Comparison of ENCODE assay signal across 26 mouse cellular contexts in genomic region chr19:29420397-29420796, GRCm38 (mm10). TPM values are rescaled to one million over a fixed set of nuclear protein-coding genes. Genes with fewer than 3 reads are reported as not detected.
"Had no signal": no experiment of that assay in that cellular context is flagged by ENCODE, and none has a peak within 500 bp of the region (broad histone marks: within the 10 kb centered on the region; RNA-seq: fewer than 3 reads in every experiment).

No protein-coding gene starts in this region.

- H3K9me3 ChIP-seq: limb, embryonic 10.5 days; limb, embryonic 13.5 days; liver, embryonic 12.5 days; liver, embryonic 15.5 days; lung, embryonic 15.5 days; midbrain, embryonic 15.5 days; neural tube, embryonic 13.5 days had no signal

- H3K36me3 ChIP-seq: limb, embryonic 10.5 days; limb, embryonic 13.5 days; liver, embryonic 12.5 days; liver, embryonic 15.5 days; lung, embryonic 15.5 days; midbrain, embryonic 15.5 days; neural tube, embryonic 13.5 days had no signal

- H3K4me2 ChIP-seq: limb, embryonic 13.5 days; liver, embryonic 12.5 days; liver, embryonic 15.5 days; lung, embryonic 15.5 days; midbrain, embryonic 11.5 days; midbrain, embryonic 15.5 days; neural tube, embryonic 13.5 days had no signal

- ATAC-seq: liver, embryonic 12.5 days; midbrain, embryonic 15.5 days had no signal

- H3K27ac ChIP-seq: kidney, postnatal 0 days; layer of hippocampus, adult 2 months; limb, embryonic 10.5 days; limb, embryonic 13.5 days; liver, embryonic 12.5 days; liver, embryonic 15.5 days; lung, embryonic 15.5 days; midbrain, embryonic 15.5 days; neural tube, embryonic 13.5 days; stomach, postnatal 0 days had no signal

- H3K4me1 ChIP-seq: limb, embryonic 10.5 days; midbrain, embryonic 15.5 days; neural tube, embryonic 13.5 days had no signal

- H3K27me3 ChIP-seq: limb, embryonic 13.5 days; liver, embryonic 12.5 days; liver, embryonic 15.5 days; lung, embryonic 15.5 days; midbrain, embryonic 15.5 days; neural tube, embryonic 13.5 days had no signal

- H3K9ac ChIP-seq: limb, embryonic 13.5 days; liver, embryonic 12.5 days; liver, embryonic 15.5 days; lung, embryonic 15.5 days; midbrain, embryonic 15.5 days; neural tube, embryonic 13.5 days had no signal

- DNase-seq: kidney, adult 9 months; kidney, postnatal 25 days; layer of hippocampus, adult 9-11 months; liver; retina, postnatal 1 day; right cerebral cortex, postnatal 25 days; spleen, adult 18-20 months; thymus, adult 2 months; thymus, postnatal 14 days; thymus, postnatal 4 days had no signal

- H3K4me3 ChIP-seq: layer of hippocampus, adult 2 months; limb, embryonic 10.5 days; limb, embryonic 13.5 days; liver, embryonic 12.5 days; liver, embryonic 15.5 days; lung, embryonic 15.5 days; midbrain, embryonic 15.5 days; myocyte; neural tube, embryonic 13.5 days had no signal

RNA-seq across cellular contexts. Expression of gene Pdcd1lg2, which starts 9.7 kb away (rescaled TPM):
- total RNA-seq: layer of hippocampus, adult 2 months; layer of hippocampus, postnatal 25 days; megakaryocyte progenitor cell, adult 5-6 weeks; megakaryocyte-erythroid progenitor cell, adult 5-6 weeks had no signal
- polyA plus RNA-seq: kidney, postnatal 0 days; limb, embryonic 10.5 days; limb, embryonic 13.5 days; liver, embryonic 15.5 days; midbrain, embryonic 11.5 days; midbrain, embryonic 15.5 days; myocyte; neural tube, embryonic 13.5 days; stomach, embryonic 14.5 days had no signal
